Mouse (Mus musculus) adrenal gland, postnatal 4 days (tissue): ENCODE measurements around the gene Gm10563. TPM values are rescaled to one million over a fixed set of nuclear protein-coding genes. Genes with fewer than 3 reads are reported as not detected.
"Not testable (repeated sequence)": the region's sequence is repeated elsewhere in the genome, so short reads cannot be mapped to it uniquely, and the experiment has no call there.

Experiments
- DNase-seq, 2 experiments: peaks; one replicate each; pipeline ENCODE4 v3.0.0; 2021 to 2022; ENCODE audit warnings: low spot score in 2 of 2, mixed read lengths in 2 of 2
- total RNA-seq, 2 experiments: library from RNA; stranded (reverse); gene quantifications; 2 replicates each; pipeline ENCODE4 v1.2.3; 2021

Gene Gm10563
- total RNA-seq, 2 experiments from 2014 or later = not detected

DNA sequence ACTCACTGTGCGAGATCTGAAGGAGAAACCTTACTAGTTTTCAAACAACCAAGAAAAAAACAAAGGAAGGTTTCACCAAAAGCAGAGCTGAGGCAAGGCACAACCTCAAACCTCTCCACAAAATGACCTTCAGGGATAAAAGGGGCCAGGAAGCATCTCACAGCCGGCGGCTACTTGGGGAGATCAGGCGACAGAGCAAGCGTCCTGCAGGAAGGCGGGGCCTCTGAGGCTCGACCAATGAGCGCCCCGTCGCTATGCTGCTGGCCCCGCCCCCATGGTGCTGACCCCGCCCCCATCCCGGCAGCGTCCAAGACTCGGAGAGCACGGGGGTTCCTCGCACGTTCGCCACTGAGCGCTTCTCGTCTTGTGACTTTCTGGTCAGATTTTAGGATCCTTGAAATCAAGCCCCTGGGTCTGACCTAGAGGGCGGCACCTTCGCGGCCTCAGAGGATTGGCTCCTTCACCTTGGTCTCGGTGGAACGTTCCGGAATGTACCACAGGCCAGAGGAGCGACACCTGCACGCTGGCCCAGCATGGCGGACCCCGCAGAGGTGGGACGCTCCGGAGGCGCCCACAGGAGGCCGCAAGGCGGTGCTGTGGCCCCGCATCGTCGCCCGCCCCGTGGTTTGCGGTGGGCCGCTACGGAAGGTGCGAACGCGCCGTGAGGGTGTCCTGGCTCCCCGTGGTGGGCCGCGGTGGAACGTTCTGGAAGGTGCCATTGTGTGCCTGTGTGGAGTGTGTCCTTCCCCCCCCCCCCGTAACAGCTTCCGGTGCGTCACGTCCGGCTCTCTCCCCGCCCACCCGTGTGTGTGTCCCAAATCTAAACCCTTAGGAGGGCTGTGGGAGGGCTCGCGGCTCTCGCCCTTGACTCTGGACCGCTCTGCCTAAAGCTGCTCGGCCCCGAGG, 43.9 kb downstream of the Gm10563 start, which contains the start of gene Slc35e2:
Slc35e2 (plus strand) TSS at position 326 of the 906 bp plus-strand sequence.
- peak; percentile 86 to 87 for DNase-seq

DNA sequence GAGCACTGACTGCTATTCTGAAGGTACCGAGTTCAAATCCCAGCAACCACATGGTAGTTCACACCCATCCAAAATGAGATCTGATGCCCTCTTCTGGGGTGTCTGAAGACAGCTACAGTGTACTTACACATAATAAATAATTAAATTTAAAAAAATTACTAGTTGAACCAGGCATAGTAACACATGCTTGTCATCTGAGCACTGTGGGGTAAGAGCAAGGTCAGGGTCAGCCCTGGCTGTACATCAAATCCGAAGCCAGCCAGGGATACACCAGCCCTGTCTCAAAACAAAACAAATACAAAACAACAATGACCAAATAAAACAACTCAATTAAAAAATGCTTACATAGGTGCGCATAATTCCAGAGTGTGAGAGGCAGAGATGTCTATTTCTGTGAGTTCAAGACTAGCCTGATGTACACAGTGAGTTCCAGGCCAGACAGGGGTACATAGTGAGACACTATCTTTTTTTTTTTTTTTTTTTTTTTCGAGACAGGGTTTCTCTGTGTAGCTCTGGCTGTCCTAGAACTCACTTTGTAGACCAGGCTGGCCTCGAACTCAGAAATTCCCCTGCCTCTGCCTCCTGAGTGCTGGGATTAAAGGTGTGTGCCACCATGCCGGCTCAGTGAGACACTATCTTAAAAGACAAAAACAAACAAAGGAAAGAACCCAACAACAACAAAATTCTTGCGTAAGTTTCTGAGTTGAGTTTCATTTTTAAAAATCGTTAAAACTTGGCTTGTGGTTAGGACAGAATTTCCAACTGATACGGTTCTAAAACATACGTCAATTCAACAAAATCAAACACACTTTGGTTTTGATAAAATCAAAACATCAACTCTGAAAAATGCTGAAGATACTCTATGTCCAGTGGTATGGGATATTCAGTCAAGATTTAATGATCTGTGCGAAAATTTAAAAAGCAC, 45.0 kb downstream of the Gm10563 start:
- no peak for DNase-seq

DNA sequence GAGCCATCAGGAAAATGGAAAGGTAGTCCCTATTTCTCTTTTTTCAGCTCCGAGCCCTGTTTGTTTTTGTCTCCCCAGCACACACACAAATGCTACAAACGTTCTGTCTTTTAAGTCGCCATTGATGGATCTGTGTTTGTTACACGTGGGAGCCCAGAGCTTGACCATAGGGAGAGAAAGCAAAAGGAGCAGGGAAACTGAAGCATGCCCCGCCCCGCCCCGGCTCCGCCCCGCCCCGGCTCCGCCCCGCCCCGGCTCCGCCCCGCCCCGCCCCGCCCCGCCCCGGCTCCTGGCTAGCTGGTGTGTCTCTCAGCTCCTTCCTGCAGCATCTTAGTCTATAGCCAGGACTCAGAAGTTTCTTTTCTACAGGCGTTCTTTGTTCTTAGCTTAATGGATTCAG, 46.7 kb downstream of the Gm10563 start:
- DNase-seq = no peak

DNA sequence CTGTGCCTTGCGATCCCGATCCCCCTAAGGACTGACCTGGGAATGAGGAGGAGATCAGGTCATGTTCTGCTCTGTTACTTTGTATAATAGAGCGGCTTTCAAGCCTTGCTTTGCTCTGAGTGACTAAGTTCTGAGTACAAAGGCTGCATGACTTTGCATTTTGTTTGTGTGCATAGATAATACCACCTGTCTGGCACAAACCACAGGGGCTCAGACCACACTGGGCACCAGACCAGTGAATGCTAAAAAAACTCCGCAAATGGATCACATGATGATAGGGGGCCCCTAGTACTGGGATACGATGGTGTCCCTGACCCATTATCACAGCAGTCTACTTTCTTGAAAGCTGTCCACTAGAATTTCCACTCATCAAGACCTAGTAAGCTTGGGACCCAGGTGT, 48.6 kb downstream of the Gm10563 start:
- no peak for DNase-seq

DNA sequence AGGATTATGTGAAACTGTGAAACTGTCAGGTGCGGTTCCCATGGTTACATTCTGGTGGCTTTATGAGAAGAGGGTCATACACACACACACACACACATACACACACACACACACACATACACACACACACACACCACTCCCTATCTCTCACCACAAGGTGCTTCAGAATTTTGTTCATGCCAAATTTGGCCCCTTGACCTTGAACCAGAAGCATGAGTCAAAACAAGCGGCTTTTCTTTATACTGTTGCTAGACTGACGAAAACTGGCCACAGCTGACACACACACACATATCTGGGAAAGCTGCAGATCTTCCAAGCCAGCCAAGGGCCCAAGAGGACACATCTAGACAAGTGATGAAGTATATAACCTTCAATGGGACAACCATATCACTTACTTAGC, 49.4 kb downstream of the Gm10563 start:
- DNase-seq = no peak

DNA sequence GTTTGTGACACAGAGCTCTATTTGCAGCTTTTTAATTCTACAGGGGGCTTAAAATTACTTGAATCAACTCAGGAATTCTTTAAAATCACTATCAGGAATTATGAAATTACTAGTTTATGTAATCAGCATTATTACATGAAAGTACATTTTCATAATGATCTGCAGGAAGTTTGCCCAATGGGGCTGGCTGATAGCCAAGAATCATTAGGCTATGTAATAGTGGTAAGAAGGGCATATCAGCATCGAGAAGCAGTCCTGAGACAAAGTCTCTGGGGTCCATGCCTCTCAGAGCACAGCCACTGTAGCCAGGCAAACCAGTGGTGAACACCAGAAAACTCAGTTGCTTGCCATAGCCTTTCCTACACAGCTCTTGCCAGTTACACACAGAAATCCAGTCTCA, 51.4 kb downstream of the Gm10563 start:
- DNase-seq = no peak

DNA sequence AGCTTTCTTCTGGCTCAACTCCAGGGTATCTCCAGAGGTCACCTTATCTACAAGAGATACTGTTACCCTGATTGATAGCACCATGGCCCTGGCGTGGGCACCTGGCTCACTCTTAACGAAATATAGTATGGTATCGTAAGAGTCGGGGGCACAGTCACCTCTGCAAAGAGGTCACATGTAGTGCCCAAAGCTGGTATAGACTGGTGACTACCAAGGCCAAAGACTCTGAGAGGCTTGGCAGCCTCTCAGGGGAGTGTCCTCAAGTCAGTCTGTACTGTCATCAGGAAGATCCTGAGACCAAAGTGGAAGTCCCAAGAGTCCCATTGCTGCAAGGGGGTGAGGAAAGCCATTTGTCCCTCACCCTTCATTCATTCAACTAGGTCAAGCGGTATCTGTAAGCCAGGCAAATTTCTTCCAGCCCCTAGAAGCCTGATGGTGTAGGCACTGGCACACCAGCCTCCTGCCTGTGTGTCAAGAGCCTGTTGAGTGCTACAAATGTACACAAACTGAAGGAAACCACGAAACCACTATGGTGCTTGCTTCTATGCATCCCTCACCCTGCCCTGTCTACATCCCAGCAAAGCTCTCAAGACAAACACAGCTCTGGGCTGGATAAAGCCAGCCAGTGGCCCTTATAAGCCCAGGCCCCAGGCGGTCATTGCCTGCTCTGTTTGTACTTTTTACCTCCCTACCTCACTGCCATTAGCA, 54.0 kb downstream of the Gm10563 start:
- DNase-seq = no peak

DNA sequence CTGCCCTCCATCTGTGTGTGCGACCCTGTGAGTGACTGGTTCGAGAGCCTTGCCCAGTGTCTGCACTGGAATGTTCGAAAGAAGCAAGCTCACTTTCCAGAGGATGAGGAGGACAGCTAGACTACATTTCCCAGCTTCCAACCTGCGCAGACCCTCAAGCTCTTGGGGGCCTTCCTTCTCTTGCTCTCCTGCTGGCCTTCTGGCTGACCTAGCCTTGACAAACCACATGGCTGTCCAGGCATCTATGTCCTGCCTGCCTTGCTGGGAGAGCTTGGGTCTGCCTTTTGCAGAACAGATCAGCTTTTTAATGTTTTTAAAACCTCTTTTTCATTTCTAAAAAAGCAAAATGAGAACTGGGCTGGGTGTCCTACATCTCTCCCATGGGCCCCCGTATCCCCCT, 55.9 kb downstream of the Gm10563 start:
- DNase-seq = no peak

DNA sequence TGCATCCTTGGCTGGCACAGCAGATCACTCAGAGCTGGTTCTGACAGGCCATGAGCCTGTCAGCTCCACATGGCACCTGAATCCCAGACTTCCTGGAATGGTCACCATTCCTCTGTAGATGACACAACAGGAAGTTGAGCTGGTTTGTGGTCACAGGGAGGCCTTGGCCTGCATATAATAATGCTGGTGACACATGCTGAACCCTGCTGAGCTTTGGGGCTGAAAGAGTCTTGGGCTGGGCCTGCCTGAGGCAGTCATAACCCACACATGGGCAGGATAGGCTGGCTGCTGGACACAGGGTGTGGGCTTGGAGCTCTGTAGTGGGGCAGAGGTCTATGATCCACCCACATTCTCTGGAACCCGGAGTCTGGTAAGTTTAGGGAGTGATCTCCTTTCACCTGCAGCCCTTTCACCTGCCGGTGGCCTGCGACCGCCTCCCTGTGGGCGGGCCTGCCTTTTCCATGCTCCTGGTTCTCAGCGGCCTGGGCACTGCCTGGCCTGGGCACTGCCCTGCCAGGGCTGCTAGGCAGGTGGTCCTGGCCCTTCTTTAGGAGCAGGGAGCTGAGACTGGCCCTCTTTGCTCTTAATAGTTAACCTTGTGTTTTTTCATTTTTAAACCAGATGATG, 62.8 kb downstream of the Gm10563 start:
- no peak for DNase-seq

DNA sequence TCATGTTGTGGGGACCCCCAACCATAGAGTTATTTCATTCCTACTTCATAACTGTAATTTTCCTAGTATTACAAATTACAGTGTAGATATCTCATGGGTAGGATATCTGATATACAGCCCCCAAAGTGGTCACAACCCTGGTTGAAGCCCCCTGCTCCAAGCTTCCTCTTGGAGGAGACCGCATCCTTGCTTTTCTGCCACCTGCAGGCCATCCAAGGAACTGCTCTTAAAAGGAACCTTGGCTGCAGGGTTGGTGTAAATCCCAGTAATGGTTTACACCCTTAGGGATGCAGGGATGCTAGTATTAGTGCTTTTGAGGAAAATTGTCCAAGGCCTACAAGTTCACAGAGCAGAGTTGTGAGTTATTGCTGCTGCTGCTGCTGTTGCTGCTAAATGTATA, 64.8 kb downstream of the Gm10563 start:
- DNase-seq = no peak

DNA sequence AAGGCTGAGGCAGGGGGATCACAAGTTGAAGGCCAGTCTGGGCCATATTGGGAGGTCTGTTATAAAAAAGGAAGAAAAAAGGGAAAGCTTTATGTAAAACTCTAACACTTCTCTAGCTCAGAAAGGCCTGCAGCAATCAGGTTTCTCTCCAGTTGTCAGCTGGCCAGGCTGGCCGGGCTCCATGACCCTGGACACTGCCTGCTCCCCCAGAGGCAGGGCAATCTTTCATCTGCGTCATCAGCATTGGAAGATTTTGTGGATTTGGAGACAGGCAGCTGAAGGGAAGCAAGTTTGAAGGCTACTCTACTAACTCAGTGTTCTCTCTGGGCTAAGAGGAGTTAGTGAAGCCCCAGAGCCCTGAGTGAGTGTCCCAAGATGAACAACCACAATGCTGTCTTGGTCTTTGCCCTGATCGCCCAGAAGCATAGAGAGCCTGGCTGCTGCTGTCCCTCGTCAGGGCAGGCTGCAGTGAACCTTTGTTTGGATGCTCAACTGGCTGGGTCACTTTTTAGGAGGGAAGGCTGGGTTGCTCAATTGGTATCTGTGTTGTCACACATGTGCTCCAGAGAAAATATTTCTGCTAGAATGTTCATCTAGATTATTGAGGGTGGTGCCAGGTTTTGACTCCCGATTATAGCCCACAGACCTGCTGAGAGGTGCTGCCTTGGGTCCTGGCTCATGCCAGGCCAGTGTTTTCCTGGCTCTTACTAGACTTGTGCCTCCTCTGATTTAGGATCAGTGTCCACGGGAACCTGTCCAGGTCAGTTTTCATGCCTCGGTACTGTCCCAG, 66.7 kb downstream of the Gm10563 start:
- DNase-seq = peak in 1 of 2 experiments; percentile 75

DNA sequence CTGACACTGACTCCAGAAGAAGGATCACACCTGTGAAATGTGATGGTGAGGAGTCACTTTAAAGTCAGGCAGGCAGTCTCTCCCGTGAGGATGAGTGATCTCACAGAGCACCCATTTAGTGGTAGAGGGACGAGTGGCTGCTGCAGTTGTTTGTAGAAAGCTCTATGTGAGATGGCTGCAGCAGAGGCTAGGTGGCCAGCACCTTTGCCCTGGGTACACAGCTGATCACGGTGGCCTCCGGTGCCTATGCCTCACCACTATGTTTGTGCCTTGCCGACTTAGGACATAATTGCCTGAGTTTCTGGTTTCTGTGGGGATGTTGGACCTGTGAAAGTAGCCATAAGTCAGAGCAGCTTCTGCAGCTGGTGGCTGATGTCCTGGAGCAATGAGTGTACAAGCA, 67.5 kb downstream of the Gm10563 start:
- no peak for DNase-seq

DNA sequence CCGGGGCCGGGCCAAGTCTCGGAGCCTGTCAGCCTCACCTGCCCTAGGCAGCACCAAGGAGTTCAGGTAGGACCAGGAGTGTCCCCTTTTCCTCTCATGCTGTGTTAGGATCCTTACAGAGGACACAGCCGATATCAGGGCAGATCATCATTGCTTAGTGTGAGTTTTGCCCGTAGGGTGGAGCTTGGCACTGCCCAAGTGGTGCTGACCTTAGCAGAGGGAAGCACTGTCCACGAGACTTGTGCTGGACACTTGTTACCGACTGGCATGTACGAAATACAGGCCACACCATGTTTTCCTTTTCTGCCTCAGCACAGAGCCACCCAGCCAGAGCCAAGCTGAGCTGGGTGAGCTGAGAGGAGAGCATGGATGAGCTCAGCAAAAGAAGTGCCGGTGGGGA, 68.1 kb downstream of the Gm10563 start:
- DNase-seq = no peak

DNA sequence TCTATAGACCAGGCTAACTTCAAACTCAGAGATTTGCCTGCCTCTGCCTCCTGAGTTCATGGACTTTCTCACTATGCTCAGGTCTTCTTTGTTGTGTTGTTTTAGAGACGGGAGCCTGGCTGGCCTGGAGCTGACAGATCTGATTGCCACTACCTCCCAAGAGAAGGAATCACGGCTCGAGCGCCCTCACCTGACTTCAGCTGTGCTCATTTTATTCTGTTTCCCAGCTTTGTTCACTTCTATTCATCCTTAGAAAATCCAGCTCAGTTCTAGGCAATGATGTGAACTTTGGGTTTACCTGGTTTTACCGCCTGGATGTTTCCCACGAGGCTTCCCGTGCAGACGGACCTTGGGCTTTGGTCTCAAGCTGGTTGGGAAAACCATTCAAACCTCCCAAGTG, 69.7 kb downstream of the Gm10563 start:
- DNase-seq = no peak

DNA sequence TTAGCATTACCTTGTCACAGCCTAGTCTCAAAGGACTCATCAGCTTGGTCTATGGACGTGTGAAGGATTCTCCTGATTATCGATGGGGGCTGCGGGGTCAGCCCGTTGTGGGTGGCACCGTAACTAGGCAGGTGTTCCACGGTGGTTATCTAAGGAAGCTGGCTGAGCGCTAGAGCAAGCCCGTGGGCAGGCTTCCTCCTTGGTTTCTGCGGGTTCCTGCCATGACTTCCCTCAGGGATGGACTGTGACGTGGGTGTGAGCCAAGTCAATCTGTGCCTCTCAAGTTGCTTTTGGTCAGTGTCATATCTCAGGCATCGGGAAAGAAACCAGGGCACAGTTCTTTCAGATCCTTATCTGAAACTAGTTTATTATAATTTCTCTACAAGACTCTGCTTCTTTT, 70.3 kb downstream of the Gm10563 start:
- no peak for DNase-seq

DNA sequence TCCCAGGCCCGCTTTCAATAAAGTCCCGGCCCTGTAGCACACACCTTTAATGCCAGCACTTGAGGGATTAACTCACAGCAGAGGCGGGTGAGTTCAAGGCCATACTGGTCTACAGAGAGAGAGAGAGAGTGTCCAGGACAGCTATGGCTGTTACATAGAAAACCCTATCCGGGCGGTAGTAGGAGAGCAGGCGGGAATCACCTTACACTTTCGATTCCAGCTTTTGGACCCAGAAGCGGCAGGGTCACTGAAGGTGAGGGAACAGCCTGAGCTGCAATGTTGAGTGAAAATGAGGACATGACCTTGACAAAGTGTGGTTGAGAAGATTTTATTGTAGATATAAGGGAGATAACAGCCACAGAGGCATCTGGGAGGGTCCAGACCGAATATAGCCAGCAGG, 71.3 kb downstream of the Gm10563 start:
- DNase-seq = no peak

DNA sequence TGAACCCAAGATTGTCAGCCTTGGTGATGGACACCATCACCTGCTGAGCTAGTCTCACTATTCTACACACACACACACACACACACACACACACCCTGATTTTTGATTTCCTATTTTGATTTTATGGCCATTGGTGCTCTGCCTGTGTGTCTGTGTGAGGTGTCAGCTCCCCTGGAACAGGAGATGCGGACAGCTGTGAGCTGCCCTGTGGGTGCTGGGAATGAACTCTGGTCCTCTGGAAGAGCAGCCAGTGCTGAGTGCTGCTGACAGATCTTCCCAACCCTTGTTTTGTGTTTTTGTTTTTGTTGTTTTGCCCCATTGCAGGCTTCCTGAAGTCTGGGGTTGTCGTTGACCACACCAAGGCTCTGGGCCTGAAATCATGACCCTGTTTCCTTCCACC, 72.1 kb downstream of the Gm10563 start:
- DNase-seq = no peak

DNA sequence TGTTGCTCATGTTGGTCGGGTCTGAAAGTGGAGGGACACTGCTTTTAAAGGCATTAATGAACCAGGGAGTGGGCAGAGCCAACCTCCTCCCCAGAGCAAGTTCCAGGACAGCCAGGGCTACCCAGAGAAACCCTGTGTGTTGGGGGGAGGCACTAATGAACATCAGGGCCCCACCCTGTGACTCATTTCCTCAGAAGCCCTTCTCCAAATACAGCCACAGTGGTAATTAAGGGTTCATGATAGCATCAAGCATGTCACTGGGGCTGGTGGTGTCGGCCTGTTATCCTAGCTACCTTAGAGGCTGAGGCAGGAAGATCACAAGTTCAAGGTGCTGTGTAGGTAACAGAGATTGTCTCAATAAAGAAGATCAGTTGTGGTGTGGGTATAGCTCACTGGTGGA, 73.8 kb downstream of the Gm10563 start:
- no peak for DNase-seq

DNA sequence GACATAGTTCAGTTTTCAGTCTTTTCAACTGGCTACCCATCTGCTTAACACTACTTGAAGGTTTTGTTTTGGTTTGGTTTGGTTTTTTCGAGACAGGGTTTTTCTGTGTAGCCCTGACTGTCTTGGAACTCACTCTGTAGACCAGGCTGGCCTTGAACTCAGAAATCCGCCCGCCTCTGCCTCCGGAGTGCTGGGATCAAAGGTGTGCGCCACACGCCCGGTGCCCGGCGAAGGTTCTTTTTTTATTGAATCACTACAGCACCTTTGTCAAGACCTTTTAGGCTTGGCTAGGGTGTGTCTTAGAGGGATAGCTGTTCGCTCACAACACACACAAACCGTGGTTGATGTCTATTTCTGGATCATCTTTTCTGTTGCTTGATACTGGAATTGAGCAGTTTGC, 74.9 kb downstream of the Gm10563 start:
- DNase-seq = not testable (repeated sequence)

DNA sequence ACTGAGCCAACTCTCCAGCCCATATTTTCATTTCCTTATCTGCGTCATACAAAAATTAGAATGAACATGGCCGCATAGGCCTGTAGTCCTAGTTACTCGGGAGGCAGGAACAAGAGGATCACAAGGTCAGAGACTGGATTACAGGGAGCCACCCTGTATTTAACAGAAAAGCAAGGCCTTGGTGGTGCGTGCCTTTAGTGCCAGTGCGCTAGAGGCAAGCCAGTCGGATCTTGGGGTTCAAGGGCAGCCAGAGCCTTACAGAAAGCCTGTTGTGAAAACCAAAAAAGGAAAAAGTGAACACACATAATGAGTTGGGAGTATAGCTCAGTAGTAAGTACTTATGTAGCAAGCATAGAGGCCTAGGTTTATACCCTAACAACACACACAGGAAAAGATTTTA, 75.4 kb downstream of the Gm10563 start:
- DNase-seq = no peak
